Mouse (Mus musculus): ENCODE results near the gene Hspb6. TPM values are rescaled to one million over a fixed set of nuclear protein-coding genes. Genes with fewer than 3 reads are reported as not detected.

Gene Hspb6
- total and polyA plus RNA-seq, 3 experiments, result 4.9 to 32.8 (median 11.2) TPM

DNA sequence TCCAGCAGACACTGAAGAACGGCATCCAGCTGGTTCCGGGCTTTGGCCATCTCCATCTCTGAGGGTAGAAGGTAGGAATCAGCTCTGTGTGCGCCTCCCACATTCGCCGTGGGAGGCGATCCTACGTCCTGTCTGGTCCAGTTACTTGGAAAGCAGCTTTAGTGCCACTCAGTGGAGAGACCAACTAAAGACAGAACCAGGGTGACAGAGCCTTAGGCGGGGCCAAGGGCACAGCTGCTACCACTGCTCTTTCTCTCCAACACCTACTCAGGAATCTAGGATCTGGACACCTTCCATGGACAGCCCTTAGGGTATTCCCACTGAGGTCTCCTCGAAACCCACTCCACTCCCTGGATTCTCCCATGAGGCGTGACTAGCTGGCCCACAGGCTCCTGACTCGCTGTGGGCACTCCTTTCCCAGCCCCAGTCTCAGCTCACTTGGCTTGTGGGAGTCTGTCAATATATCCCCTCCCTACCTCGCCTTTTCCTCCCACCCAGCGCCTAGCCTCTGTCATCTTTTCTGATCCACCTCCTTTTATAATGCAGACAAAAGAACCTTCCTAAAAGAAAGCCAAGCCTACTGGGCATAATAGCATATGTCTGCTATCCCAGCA, 6.0 kb downstream of the Hspb6 start:
- no peak for DNase-seq (ENCODE audit: low spot score)
- TF ChIP-seq CTCF (IDR thresholded peaks at IDR 0.05; ENCODE audit: low read depth, low read length) (no peak), GATA1 (IDR thresholded peaks at IDR 0.05; ENCODE audit: borderline replicate concordance, low read length) (no peak), TAL1 (conservative IDR thresholded peaks at IDR 0.05; ENCODE audit: low read depth, low read length) (no peak), POLR2AphosphoS5 (IDR thresholded peaks at IDR 0.05; ENCODE audit: insufficient replicate concordance, low read depth, low read length) (no peak), GATA2 (IDR thresholded peaks at IDR 0.05; ENCODE audit: borderline replicate concordance, low read depth, low read length) (no peak)
- Histone ChIP-seq H3K9me3 (replicated peaks) (no peaks in the 10 kb centered on the region), H3K4me3 (ENCODE audit: low read depth, low read length) (peak overlapping the region; percentile 51; the same call in 1 of the 2 replicates), H3K27me3 (ENCODE audit: insufficient read depth, low read length) (no peaks in the 10 kb centered on the region), H3K36me3 (replicated peaks) (peaks cover 59% of the 10 kb centered on the region), H3K4me1 (ENCODE audit: insufficient read depth, low read depth, low read length) (peaks cover 43% of the 10 kb centered on the region)
- no peak for ATAC-seq (ENCODE audit: extremely low read depth, insufficient number of reproducible peaks, low FRiP score, poor library complexity, severe bottlenecking)

DNA sequence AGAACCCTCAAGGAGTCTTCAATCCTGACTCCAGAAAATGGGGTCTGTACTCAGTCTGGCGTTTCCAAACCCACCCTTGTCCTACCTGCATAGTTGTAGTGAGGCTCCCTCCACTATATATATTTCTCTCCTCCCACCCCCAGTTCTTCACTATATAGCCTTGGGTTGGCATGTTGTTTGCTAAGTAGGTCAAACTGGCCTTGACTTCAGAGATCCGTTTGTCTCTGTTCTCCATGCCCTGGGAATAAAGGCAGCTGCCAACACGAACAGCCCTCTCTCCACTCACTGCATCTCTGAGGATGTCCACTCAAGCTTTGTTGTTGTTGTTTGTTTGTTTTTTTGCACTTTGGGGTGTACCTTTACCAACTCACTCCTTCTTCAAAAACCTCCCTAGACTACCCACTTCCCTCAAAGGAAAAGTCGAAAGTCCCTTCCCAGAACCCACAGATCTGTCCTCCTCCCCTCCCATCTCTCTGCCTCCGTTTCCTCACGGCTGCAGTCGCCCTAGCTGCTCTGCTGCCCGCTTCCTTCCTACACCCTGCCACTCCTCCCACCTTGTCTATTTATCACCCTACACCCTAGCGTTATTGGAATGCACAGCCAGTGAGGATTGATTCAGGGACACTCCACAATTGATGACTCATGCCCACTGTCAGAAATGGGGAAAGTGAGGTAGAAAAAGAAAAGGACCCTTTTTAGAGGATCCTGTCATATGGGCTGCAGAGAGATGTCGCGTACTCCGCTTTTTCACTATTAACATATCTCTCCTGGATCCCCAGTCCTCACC, 6.9 kb downstream of the Hspb6 start:
- no peak for ATAC-seq (ENCODE audit: extremely low read depth, insufficient number of reproducible peaks, low FRiP score, poor library complexity, severe bottlenecking)
- no peak for TF ChIP-seq CTCF (IDR thresholded peaks at IDR 0.05; ENCODE audit: low read depth, low read length)

DNA sequence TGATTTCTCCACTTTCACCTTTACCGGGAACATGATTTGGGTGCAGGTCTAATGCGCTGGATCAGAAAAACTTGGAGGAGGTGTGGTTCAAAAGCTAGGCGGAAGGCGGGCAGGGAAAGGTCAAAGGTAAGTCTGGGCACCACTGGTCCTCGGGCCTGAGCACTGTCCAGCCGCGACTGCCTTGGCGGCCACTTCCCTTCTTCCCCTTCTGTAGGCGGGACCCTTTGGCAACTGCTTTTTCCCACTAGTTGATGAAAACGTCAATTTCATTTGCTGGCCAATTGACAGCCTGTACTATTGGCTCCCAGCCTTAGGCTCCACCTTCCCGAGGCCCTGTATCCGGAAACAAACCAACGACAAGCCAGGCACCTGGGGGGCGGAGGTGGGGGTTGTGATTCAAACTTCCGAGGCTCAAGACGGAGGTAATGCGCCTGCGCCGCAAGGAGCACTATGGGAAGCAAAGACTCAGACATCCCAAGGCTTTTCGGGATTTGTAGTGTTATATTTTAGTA, 7.5 kb downstream of the Hspb6 start, which contains the start of gene Lin37:
Gene Lin37 (minus strand): TSS at position 396 of the 512 bp plus-strand sequence.
- TF ChIP-seq GATA1 (IDR thresholded peaks at IDR 0.05; ENCODE audit: borderline replicate concordance, low read length) (no peak), GATA2 (IDR thresholded peaks at IDR 0.05; ENCODE audit: borderline replicate concordance, low read depth, low read length) (no peak), POLR2AphosphoS5 (IDR thresholded peaks at IDR 0.05; ENCODE audit: insufficient replicate concordance, low read depth, low read length) (no peak), TAL1 (conservative IDR thresholded peaks at IDR 0.05; ENCODE audit: low read depth, low read length) (no peak), CTCF (IDR thresholded peaks at IDR 0.05; ENCODE audit: low read depth, low read length) (no peak)
- H3K4me3 ChIP-seq (ENCODE audit: low read depth, low read length), result peak within 1 kb of the TSS; percentile 76
- no peaks in the 10 kb centered on the region for H3K9me3 ChIP-seq (replicated peaks)
- peak; percentile 82 for ATAC-seq (ENCODE audit: extremely low read depth, insufficient number of reproducible peaks, low FRiP score, poor library complexity, severe bottlenecking)
- peak; percentile 89 for DNase-seq (ENCODE audit: low spot score)
- H3K27me3 ChIP-seq (ENCODE audit: insufficient read depth, low read length), result no peaks in the 10 kb centered on the region
- peaks cover 38% of the 10 kb centered on the region for H3K4me1 ChIP-seq (ENCODE audit: insufficient read depth, low read depth, low read length)
- peaks cover 57% of the 10 kb centered on the region for H3K36me3 ChIP-seq (replicated peaks)

More for the DNA sequence above, 6.9 kb downstream of the Hspb6 start:
- Histone ChIP-seq H3K4me1 (ENCODE audit: insufficient read depth, low read depth, low read length) (peaks cover 38% of the 10 kb centered on the region), H3K36me3 (replicated peaks) (peaks cover 57% of the 10 kb centered on the region), H3K4me3 (ENCODE audit: low read depth, low read length) (peak overlapping the region; percentile 76), H3K9me3 (replicated peaks) (no peaks in the 10 kb centered on the region), H3K27me3 (ENCODE audit: insufficient read depth, low read length) (no peaks in the 10 kb centered on the region)
- peak; percentile 32 for DNase-seq (ENCODE audit: low spot score)

DNA sequence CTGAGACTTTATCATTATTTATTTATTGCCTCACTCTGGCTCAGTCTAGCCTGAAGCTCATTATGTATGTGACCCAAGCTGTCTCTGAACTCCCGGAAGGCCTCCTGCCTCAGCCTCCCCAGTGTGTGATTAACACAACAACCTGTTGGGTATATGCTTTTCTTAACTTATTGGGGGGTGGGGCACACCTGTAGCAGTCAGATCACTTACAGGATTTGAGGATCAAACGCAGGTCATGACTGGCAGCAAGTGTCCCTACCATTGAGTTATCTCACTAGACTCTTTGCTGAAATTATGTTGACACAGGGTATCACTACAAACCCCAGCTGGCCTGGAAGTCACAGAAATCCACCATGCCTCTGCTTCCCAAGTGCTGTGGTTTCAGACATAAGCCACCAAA, 8.3 kb downstream of the Hspb6 start:
- Histone ChIP-seq H3K9me3 (replicated peaks) (no peaks in the 10 kb centered on the region), H3K4me3 (ENCODE audit: low read depth, low read length) (no peak overlapping the region), H3K36me3 (replicated peaks) (peaks cover 57% of the 10 kb centered on the region), H3K4me1 (ENCODE audit: insufficient read depth, low read depth, low read length) (peaks cover 46% of the 10 kb centered on the region), H3K27me3 (ENCODE audit: insufficient read depth, low read length) (no peaks in the 10 kb centered on the region)
- TF ChIP-seq GATA1 (IDR thresholded peaks at IDR 0.05; ENCODE audit: borderline replicate concordance, low read length) (no peak), CTCF (IDR thresholded peaks at IDR 0.05; ENCODE audit: low read depth, low read length) (no peak), POLR2AphosphoS5 (IDR thresholded peaks at IDR 0.05; ENCODE audit: insufficient replicate concordance, low read depth, low read length) (no peak), GATA2 (IDR thresholded peaks at IDR 0.05; ENCODE audit: borderline replicate concordance, low read depth, low read length) (no peak), TAL1 (conservative IDR thresholded peaks at IDR 0.05; ENCODE audit: low read depth, low read length) (no peak)
- no peak for ATAC-seq (ENCODE audit: extremely low read depth, insufficient number of reproducible peaks, low FRiP score, poor library complexity, severe bottlenecking)
- DNase-seq (ENCODE audit: low spot score), result no peak

DNA sequence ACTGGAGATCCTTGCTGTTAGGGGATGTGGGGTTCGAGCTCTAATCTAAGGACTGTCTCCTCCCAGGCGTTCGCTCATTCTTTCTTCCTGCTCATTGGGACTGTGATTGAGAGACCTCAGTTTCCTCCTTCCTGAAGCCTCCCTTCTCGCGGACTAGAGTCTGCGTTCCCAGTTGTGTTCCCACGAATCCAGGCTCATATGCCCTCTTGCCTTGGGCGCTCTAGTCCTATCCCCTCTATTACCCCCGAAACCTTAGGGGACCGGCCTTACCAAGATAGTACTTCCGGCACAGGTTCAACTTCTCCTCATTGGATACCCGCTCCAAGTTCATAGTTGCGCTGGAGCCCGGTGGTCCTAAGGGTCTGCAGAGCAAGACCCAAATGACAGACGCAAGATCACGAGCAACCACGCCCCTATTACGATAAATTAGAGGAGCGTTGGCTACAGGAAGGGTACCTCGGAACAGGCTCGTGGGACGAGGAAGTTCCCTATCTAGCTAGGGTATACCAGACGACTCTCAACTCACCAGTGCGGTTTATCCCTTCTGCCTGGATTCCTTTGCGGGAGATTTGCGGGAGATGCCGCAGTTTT, 10.6 kb downstream of the Hspb6 start:
- Histone ChIP-seq H3K9me3 (replicated peaks) (no peaks in the 10 kb centered on the region), H3K4me1 (ENCODE audit: insufficient read depth, low read depth, low read length) (peaks cover 64% of the 10 kb centered on the region), H3K36me3 (replicated peaks) (peaks cover 57% of the 10 kb centered on the region), H3K27me3 (ENCODE audit: insufficient read depth, low read length) (no peaks in the 10 kb centered on the region), H3K4me3 (ENCODE audit: low read depth, low read length) (peak overlapping the region; percentile 83)
- no peak for TF ChIP-seq GATA2 (IDR thresholded peaks at IDR 0.05; ENCODE audit: borderline replicate concordance, low read depth, low read length)
- no peak for TF ChIP-seq CTCF (IDR thresholded peaks at IDR 0.05; ENCODE audit: low read depth, low read length)
- TF ChIP-seq TAL1 (conservative IDR thresholded peaks at IDR 0.05; ENCODE audit: low read depth, low read length), result no peak
- no peak for TF ChIP-seq POLR2AphosphoS5 (IDR thresholded peaks at IDR 0.05; ENCODE audit: insufficient replicate concordance, low read depth, low read length)
- no peak for TF ChIP-seq GATA1 (IDR thresholded peaks at IDR 0.05; ENCODE audit: borderline replicate concordance, low read length)
- no peak; the same call in 1 of the 2 replicates for ATAC-seq (ENCODE audit: extremely low read depth, insufficient number of reproducible peaks, low FRiP score, poor library complexity, severe bottlenecking)
- no peak for DNase-seq (ENCODE audit: low spot score)

All from G1E (cell line).